Mouse (Mus musculus) G1E (cell line): Measurements from ENCODE around the gene Snupn.

ENCODE experiments used
- CTCF ChIP-seq: IDR thresholded peaks from 2 replicates; pipeline ENCODE4 v1.5.1; 2012; ENCODE audit warnings: low read depth, low read length, inconsistent platforms, mixed read lengths
- GATA2 ChIP-seq: IDR thresholded peaks from 2 replicates; pipeline ENCODE4 v1.6.1; 2012; ENCODE audit warnings: low read depth, low read length, inconsistent platforms, borderline replicate concordance
- TAL1 ChIP-seq: conservative IDR thresholded peaks from 2 replicates; pipeline ENCODE4 v1.6.1; 2012; ENCODE audit warnings: low read depth, low read length, inconsistent platforms, mixed read lengths

GRCm38 (mm10) chr9:56926387-56926786, 24.3 kb upstream of the Snupn start:
- TF ChIP-seq CTCF (no peak), TAL1 (no peak), GATA2 (no peak)
